Mouse (Mus musculus) limb, embryonic 14.5 days (tissue): ENCODE measurements around the gene Nmnat2. TPM values are rescaled to one million over a fixed set of nuclear protein-coding genes. Genes with fewer than 3 reads are reported as not detected.

Experiments
- ATAC-seq: fragments of 200-750 bp; cut with Nextera tagmentation; 2 replicates; pipeline ENCODE4 v1.8.0; 2017; ENCODE audit warnings: low read depth, moderate number of reproducible peaks, moderate TSS enrichment; ENCODE audit not compliant: low FRiP score
- DNase-seq: peaks from one replicate; pipeline ENCODE4 v3.0.0-alpha.2; 2015; ENCODE audit warnings: low spot score
- H3K27ac ChIP-seq: fragments of 300-500 bp; sonication (generic); replicated peaks from 2 replicates; pipeline ENCODE4 v1.5.1; 2014; ENCODE audit warnings: low read depth, mild to moderate bottlenecking, low read length, moderate library complexity, mixed read lengths
- H3K27me3 ChIP-seq: fragments of 300-500 bp; sonication (generic); 2 replicates; pipeline ENCODE4 v1.6.1; 2014; ENCODE audit warnings: low read length, mixed read lengths; ENCODE audit not compliant: control insufficient read depth, insufficient read depth
- H3K36me3 ChIP-seq: fragments of 300-500 bp; sonication (generic); 2 replicates; pipeline ENCODE4 v1.6.1; 2014; ENCODE audit warnings: mild to moderate bottlenecking, low read length, moderate library complexity, mixed read lengths; ENCODE audit not compliant: control insufficient read depth, insufficient read depth
- H3K4me1 ChIP-seq: fragments of 300-500 bp; sonication (generic); 2 replicates; pipeline ENCODE4 v1.6.1; 2014; ENCODE audit warnings: antibody characterized with exemption, low read length, mixed read lengths; ENCODE audit not compliant: control insufficient read depth, insufficient read depth
- H3K4me2 ChIP-seq: fragments of 300-500 bp; sonication (generic); replicated peaks from 2 replicates; pipeline ENCODE4 v1.6.1; 2014; ENCODE audit warnings: low read depth, mild to moderate bottlenecking, low read length, moderate library complexity; ENCODE audit not compliant: severe bottlenecking
- H3K4me3 ChIP-seq: fragments of 300-500 bp; sonication (generic); replicated peaks from 2 replicates; pipeline ENCODE4 v1.5.1; 2014; ENCODE audit warnings: low read length
- H3K9ac ChIP-seq: fragments of 300-500 bp; sonication (generic); 2 replicates; pipeline ENCODE4 v1.6.1; 2014; ENCODE audit warnings: mild to moderate bottlenecking, low read depth, low read length, moderate library complexity; ENCODE audit not compliant: severe bottlenecking
- H3K9me3 ChIP-seq: fragments of 300-500 bp; sonication (generic); 2 replicates; pipeline ENCODE4 v1.6.1; 2016; ENCODE audit warnings: low read length; ENCODE audit not compliant: control insufficient read depth
- POLR2A ChIP-seq: fragments of 200-500 bp; IDR thresholded peaks from 2 replicates; pipeline ENCODE4 v1.8.0; 2012; ENCODE audit warnings: inconsistent platforms, mild to moderate bottlenecking, moderate library complexity, borderline replicate concordance; ENCODE audit not compliant: insufficient read depth, insufficient read length; ENCODE audit errors: extremely low read depth
- WGBS: fragments of 180-500 bp; shearing (Covaris S2); extraction: QIAGEN DNeasy Blood & Tissue Kit; methylation state at CpG from one replicate; pipeline ENCODE4 v1.1.7; 2014; 5-methylcytosine and 5-hydroxymethylcytosine counted together
- polyA plus RNA-seq, 2 experiments: library from polyadenylated mRNA; depleted of rRNA in 1 of 2; stranded (reverse) in 1 of 2; unstranded in 1 of 2; fragments of >200 nt; fragmentation: Nextera tagmentation in 1 of 2; extraction: Ambion mirVana in 1 of 2; gene quantifications; 2 replicates each; pipeline versions ENCODE4 v1.2.1 to v1.2.3; 2012 to 2014

Nmnat2 gene
- polyA plus RNA-seq, 2 experiments = 1.6 to 2.0 TPM

DNA sequence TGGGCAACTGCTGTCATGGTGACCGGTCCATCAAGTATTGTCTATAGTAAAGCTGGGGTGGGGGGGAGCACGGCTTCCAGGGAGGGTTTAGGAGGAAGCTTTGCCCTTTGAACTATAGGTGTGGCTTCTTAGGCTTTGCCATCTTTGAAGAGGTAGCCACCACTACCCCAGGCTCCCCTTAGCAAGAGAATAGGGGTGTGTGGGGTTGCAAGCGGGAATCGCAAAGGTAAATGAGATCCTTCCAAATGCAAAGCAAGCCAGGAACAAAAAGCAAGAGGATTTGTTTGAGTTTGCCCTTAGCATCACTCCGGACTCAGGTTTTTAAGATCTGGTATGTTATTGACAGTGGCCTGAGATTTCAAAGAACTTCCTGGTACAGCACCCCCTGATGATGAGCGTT, 140.5 kb downstream of the Nmnat2 start:
- Histone ChIP-seq H3K27ac (no peak overlapping the region), H3K4me1 (peaks cover 9% of the 10 kb centered on the region), H3K4me2 (no peak overlapping the region), H3K9me3 (no peaks in the 10 kb centered on the region), H3K4me3 (no peak overlapping the region), H3K27me3 (no peaks in the 10 kb centered on the region), H3K9ac (no peak overlapping the region), H3K36me3 (no peaks in the 10 kb centered on the region)
- 63% methylated on average over 6 of the region's 6 CpGs for WGBS
- no peak for DNase-seq
- no peak for TF ChIP-seq POLR2A
- no peak for ATAC-seq

DNA sequence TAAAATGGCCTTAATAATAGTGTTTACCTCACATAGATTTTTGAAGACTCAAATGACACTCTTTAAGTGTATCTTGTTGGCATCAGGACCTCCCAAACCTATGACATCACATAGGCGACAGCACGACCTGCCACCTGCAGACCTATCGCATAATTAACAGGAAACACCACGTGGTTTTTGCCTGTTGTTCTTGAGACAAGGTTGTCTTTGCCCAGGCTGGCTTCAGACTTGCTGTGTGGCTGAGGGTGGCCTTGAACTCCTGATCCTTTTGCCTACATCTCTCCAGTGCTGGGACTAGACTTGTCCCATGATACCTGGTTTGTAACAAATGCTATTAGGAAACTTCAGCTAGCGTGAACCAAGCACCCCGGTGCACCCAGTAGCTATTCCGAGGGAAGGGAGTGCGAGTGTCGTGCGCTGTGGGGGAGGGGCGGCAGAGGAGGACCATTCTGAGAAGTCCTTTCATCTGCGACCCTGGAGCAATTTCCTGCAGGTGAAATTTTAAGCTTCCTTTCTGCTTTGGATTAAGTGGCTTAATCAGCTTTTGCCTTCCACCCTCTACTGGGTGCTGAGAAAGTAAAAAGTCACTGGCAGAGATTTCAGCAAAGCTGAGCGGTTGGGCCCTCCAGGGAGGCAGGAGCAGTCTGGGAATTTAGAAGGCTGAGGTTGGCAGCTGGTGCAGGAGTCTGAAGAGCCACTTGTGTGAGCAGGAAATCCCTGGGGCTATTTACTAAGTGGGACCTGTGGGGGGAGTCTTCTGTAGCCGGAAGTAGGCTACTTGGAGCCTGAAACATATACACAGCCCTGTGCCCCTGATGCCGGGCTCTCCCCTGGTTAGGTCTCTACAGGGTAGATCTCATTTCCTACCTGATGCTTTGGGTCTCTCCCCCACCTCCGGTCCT, 141.3 kb downstream of the Nmnat2 start:
- Histone ChIP-seq H3K9me3 (no peaks in the 10 kb centered on the region), H3K4me3 (no peak overlapping the region), H3K27me3 (no peaks in the 10 kb centered on the region), H3K36me3 (no peaks in the 10 kb centered on the region), H3K4me1 (peaks cover 9% of the 10 kb centered on the region), H3K9ac (no peak overlapping the region), H3K27ac (no peak overlapping the region), H3K4me2 (no peak overlapping the region)
- no peak for ATAC-seq
- WGBS = 7% methylated on average over 16 of the region's 16 CpGs
- DNase-seq = no peak
- no peak for TF ChIP-seq POLR2A

DNA sequence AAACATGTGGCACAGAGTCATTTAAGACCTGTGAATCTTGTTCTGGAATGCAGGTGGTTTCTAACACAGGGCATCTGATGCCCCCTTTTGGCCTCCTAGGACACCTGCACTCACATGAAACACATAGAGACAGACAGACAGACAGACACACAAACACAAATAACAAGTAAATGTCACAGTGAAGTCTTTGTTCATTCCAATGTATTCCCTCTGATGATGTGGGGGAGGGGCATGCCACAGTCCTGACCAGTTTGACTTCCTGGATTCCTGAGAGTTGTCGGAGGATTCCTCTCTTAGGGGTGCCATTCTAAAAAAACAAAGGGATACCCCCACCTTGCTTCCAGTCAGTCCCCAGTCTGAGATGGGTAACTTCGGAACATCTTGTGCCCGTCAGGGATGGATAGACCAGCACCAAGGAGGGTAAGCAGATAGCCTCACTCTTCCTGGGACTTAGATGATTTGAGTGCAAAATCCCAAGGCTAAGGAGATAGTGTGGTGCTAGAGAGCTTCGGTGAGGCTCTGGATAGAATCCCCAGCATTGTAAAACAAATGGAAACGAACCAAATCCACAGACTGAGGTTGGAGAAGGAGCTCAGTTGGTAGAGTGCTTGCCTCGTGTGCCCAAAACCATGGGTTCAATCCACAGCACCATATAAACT, 142.4 kb downstream of the Nmnat2 start:
- ATAC-seq = no peak
- Histone ChIP-seq H3K9ac (no peak overlapping the region), H3K27ac (no peak overlapping the region), H3K4me2 (no peak overlapping the region), H3K36me3 (no peaks in the 10 kb centered on the region), H3K27me3 (no peaks in the 10 kb centered on the region), H3K4me3 (no peak overlapping the region), H3K9me3 (no peaks in the 10 kb centered on the region), H3K4me1 (peaks cover 4% of the 10 kb centered on the region; the same call in 1 of the 2 replicates)
- no peak for DNase-seq
- no peak for TF ChIP-seq POLR2A
- 84% methylated on average over 6 of the region's 6 CpGs for WGBS

DNA sequence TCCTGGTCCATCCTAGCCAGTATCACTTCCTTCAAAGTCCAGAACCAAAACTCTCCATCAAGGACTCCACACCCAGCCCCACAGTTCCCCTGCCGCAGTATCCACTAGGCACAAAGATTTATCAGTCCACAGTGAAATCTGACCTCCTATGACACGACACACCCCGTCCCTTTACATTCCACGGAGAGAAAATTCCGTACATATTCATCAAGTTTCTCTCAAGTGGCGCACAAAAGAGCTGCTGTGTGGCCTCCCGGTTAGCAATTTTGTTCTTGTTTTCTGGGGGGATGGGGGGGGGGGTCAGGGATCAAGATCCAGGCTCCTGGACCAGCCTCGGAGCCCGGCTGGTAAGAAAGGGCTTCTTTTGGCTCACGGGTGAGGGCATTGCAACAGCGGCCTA, 143.8 kb downstream of the Nmnat2 start:
- 53% methylated on average over 11 of the region's 11 CpGs for WGBS
- Histone ChIP-seq H3K9me3 (no peaks in the 10 kb centered on the region), H3K36me3 (no peaks in the 10 kb centered on the region), H3K4me2 (no peak overlapping the region), H3K27ac (no peak overlapping the region), H3K4me1 (peaks cover 4% of the 10 kb centered on the region; the same call in 1 of the 2 replicates), H3K4me3 (no peak overlapping the region), H3K27me3 (no peaks in the 10 kb centered on the region), H3K9ac (no peak overlapping the region)
- TF ChIP-seq POLR2A = no peak
- no peak for ATAC-seq
- DNase-seq = no peak

DNA sequence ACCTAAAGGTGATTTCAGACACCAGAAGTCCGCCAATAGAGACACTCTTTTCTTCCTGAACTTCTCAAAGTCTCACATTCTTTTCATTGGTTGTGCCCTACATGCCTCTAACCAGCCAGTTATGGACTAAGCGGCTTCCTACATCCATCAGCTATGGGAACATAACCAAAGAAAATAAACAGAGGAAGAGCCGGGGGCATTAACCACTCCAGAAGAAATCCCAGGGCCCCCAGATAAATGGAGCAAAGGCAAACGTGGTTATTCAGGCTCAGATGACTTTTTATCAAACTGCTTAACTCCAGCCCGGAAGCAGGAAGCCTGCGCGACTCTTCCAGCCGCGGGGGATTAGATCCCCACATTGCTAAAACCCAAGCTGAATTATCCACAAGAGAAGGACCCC, 146.1 kb downstream of the Nmnat2 start:
- Histone ChIP-seq H3K36me3 (no peaks in the 10 kb centered on the region), H3K9me3 (no peaks in the 10 kb centered on the region), H3K27ac (peak overlapping the region; percentile 26; the same call in 1 of the 2 replicates), H3K4me2 (no peak overlapping the region), H3K27me3 (no peaks in the 10 kb centered on the region), H3K9ac (no peak overlapping the region), H3K4me3 (no peak overlapping the region), H3K4me1 (peaks cover 4% of the 10 kb centered on the region; the same call in 1 of the 2 replicates)
- ATAC-seq = no peak
- DNase-seq = no peak
- TF ChIP-seq POLR2A = no peak
- WGBS = 56% methylated on average over 9 of the region's 9 CpGs
